Mouse (Mus musculus) kidney, adult 2 months (tissue): ENCODE data around the gene Grik4.

Experiments
- CTCF ChIP-seq: fragments of 200-500 bp; conservative IDR thresholded peaks from 2 replicates; pipeline ENCODE4 v1.5.1; 2011; ENCODE audit warnings: low read depth, mild to moderate bottlenecking, control low read depth, low read length, moderate library complexity, mixed read lengths; ENCODE audit not compliant: insufficient read depth, insufficient read length
- POLR2A ChIP-seq: fragments of 200-500 bp; IDR thresholded peaks from one replicate; pipeline ENCODE4 v1.6.1; 2011; ENCODE audit warnings: low read depth, low read length, control low read depth

- TF ChIP-seq POLR2A (no peak), CTCF (no peak)
Measured at GRCm38 (mm10) chr9:42882313-42882712, 62.0 kb downstream of the Grik4 start.
